Mouse (Mus musculus) liver, embryonic 12.5 days (tissue): Measurements from ENCODE around the gene Dpep1. TPM values are rescaled to one million over a fixed set of nuclear protein-coding genes. Genes with fewer than 3 reads are reported as not detected.

Source experiments
- polyA plus RNA-seq: library from polyadenylated mRNA; unstranded; fragments of >200 nt; fragmentation: Nextera tagmentation; extraction: Ambion mirVana; gene quantifications from 2 replicates; pipeline ENCODE4 v1.2.1, GENCODE M21; 2016

The Dpep1 gene
- polyA plus RNA-seq, 1 experiment from 2014 or later = 0.33 TPM

Other genes with a start within 250 kb of the Dpep1 start
- gene Ankrd11, start 144.0 kb upstream of the Dpep1 start, polyA plus RNA-seq = 43.9 and 44.0 TPM in 2 replicates
- 40.0 TPM in 2 replicates for gene Spg7, start 123.3 kb upstream of the Dpep1 start, polyA plus RNA-seq
- 1,452 and 1,476 TPM in 2 replicates for gene Rpl13, start 83.9 kb upstream of the Dpep1 start, polyA plus RNA-seq
- 2.8 and 2.9 TPM in 2 replicates for gene Cpne7, start 68.9 kb upstream of the Dpep1 start, polyA plus RNA-seq
- 1.7 and 2.1 TPM in 2 replicates for gene Sult5a1, start 27.9 kb upstream of the Dpep1 start, polyA plus RNA-seq
- 80.1 and 80.8 TPM in 2 replicates for gene Chmp1a, start 26.5 kb downstream of the Dpep1 start, polyA plus RNA-seq
- 0.44 and 1.4 TPM in 2 replicates for gene Spata33, start 26.6 kb downstream of the Dpep1 start, polyA plus RNA-seq
- gene Cdk10, start 38.6 kb downstream of the Dpep1 start, polyA plus RNA-seq = 14.7 and 16.2 TPM in 2 replicates
- gene Spata2l, start 50.0 kb downstream of the Dpep1 start, polyA plus RNA-seq = 1.4 and 1.8 TPM in 2 replicates
- gene Zfp276, start 68.0 kb downstream of the Dpep1 start, polyA plus RNA-seq = 11.3 and 11.8 TPM in 2 replicates
- 5.8 and 7.6 TPM in 2 replicates for gene Vps9d1, start 68.1 kb downstream of the Dpep1 start, polyA plus RNA-seq
- gene Fanca, start 132.3 kb downstream of the Dpep1 start, polyA plus RNA-seq = 27.4 and 32.2 TPM in 2 replicates
- gene Spire2, start 146.5 kb downstream of the Dpep1 start, polyA plus RNA-seq = 4.6 TPM in 2 replicates
- gene Tcf25, start 187.5 kb downstream of the Dpep1 start, polyA plus RNA-seq = 79.2 and 94.3 TPM in 2 replicates
- gene Mc1r, start 220.9 kb downstream of the Dpep1 start, polyA plus RNA-seq = not detected in 2 replicates
- gene Tubb3, start 225.2 kb downstream of the Dpep1 start, polyA plus RNA-seq = 0.41 and 0.76 TPM in 2 replicates
- 17.2 and 18.4 TPM in 2 replicates for gene Def8, start 237.3 kb downstream of the Dpep1 start, polyA plus RNA-seq